Mouse (Mus musculus): Measurements from ENCODE around the gene Ckb.

The Ckb gene

GRCm38 (mm10) chr12:111691346-111691872 lies 19.3 kb upstream of the Ckb start:
- peak; percentile 33 to 65 for DNase-seq

- peak; percentile 79 to 90 for DNase-seq
Observed at GRCm38 (mm10) chr12:111689426-111689825, 17.3 kb upstream of the Ckb start.

GRCm38 (mm10) chr12:111688069-111688428 lies 15.9 kb upstream of the Ckb start:
- DNase-seq, result no peak

GRCm38 (mm10) chr12:111687350-111688068 lies 15.4 kb upstream of the Ckb start:
- peak; percentile 96 to 97 for DNase-seq

GRCm38 (mm10) chr12:111686390-111686789 lies 14.3 kb upstream of the Ckb start:
- DNase-seq, result no peak

- DNase-seq, result no peak
Observed at GRCm38 (mm10) chr12:111682806-111683205, 10.7 kb upstream of the Ckb start.

- no peak for DNase-seq
Observed at GRCm38 (mm10) chr12:111682003-111682402, 9.9 kb upstream of the Ckb start.

- DNase-seq, result no peak
Observed at GRCm38 (mm10) chr12:111681305-111681704, 9.2 kb upstream of the Ckb start.

- DNase-seq, result no peak
Observed at GRCm38 (mm10) chr12:111680661-111681060, 8.5 kb upstream of the Ckb start.

GRCm38 (mm10) chr12:111678997-111679396 lies 6.9 kb upstream of the Ckb start:
- DNase-seq, result no peak

GRCm38 (mm10) chr12:111678670-111678933 lies 6.5 kb upstream of the Ckb start:
- no peak for DNase-seq

- peak; percentile 94 to 96 for DNase-seq
Observed at GRCm38 (mm10) chr12:111677882-111678669, 5.9 kb upstream of the Ckb start, which contains the start of gene Trmt61a. Trmt61a (plus strand) TSS chr12:111678105.

- DNase-seq, result peak; percentile 43 to 67
Observed at GRCm38 (mm10) chr12:111677421-111677820, 5.3 kb upstream of the Ckb start.

- no peak for DNase-seq
Observed at GRCm38 (mm10) chr12:111675797-111676580, 3.9 kb upstream of the Ckb start.

- DNase-seq, result no peak
Observed at GRCm38 (mm10) chr12:111674850-111675486, 2.8 kb upstream of the Ckb start.

- peak; percentile 32 to 67 for DNase-seq
Observed at GRCm38 (mm10) chr12:111672581-111672980, 443 bp upstream of the Ckb start.

GRCm38 (mm10) chr12:111671431-111671902 lies 671 bp downstream of the Ckb start:
- peak; percentile 69 to 80 for DNase-seq

GRCm38 (mm10) chr12:111670976-111671375 lies 1.2 kb downstream of the Ckb start:
- DNase-seq, result no peak

GRCm38 (mm10) chr12:111670371-111670971 lies 1.7 kb downstream of the Ckb start:
- DNase-seq, result peak; percentile 45 to 75

- DNase-seq, result no peak
Observed at GRCm38 (mm10) chr12:111669961-111670360, 2.2 kb downstream of the Ckb start.

- DNase-seq, result peak; percentile 34 to 65
Observed at GRCm38 (mm10) chr12:111669000-111669788, 2.9 kb downstream of the Ckb start.

Measured in kidney, postnatal 25 days (tissue).